Mouse (Mus musculus) hindbrain, embryonic 12.5 days (tissue): ENCODE data around the gene Phf19. TPM values are rescaled to one million over a fixed set of nuclear protein-coding genes. Genes with fewer than 3 reads are reported as not detected.

Experiments used
- ATAC-seq: fragments of 200-750 bp; cut with Nextera tagmentation; 2 replicates; pipeline ENCODE4 v1.8.0; 2017; ENCODE audit warnings: moderate TSS enrichment; ENCODE audit not compliant: low FRiP score
- H3K27ac ChIP-seq: fragments of 300-500 bp; sonication (generic); 2 replicates; pipeline ENCODE4 v1.5.1; 2016; ENCODE audit warnings: mild to moderate bottlenecking
- H3K27me3 ChIP-seq: fragments of 300-500 bp; sonication (generic); 2 replicates; pipeline ENCODE4 v1.6.1; 2016; ENCODE audit warnings: mild to moderate bottlenecking
- H3K36me3 ChIP-seq: fragments of 300-500 bp; sonication (generic); 2 replicates; pipeline ENCODE4 v1.6.1; 2016; ENCODE audit warnings: mild to moderate bottlenecking
- H3K4me1 ChIP-seq: fragments of 300-500 bp; sonication (generic); 2 replicates; pipeline ENCODE4 v1.6.1; 2016
- H3K4me2 ChIP-seq: fragments of 300-500 bp; sonication (generic); replicated peaks from 2 replicates; pipeline ENCODE4 v1.6.1; 2016; ENCODE audit warnings: mild to moderate bottlenecking
- H3K4me3 ChIP-seq: fragments of 300-500 bp; sonication (generic); 2 replicates; pipeline ENCODE4 v1.5.1; 2016; ENCODE audit warnings: mild to moderate bottlenecking
- H3K9ac ChIP-seq: fragments of 300-500 bp; sonication (generic); 2 replicates; pipeline ENCODE4 v1.6.1; 2016; ENCODE audit warnings: mild to moderate bottlenecking, moderate library complexity
- H3K9me3 ChIP-seq: fragments of 300-500 bp; sonication (generic); replicated peaks from 2 replicates; pipeline ENCODE4 v1.6.1; 2016; ENCODE audit warnings: mild to moderate bottlenecking
- WGBS: fragments of 180-500 bp; shearing (Covaris S2); methylation state at CpG from one replicate; pipeline ENCODE4 v1.1.7; 2016; 5-methylcytosine and 5-hydroxymethylcytosine counted together
- polyA plus RNA-seq: library from polyadenylated mRNA; unstranded; fragments of >200 nt; fragmentation: Nextera tagmentation; extraction: Ambion mirVana; gene quantifications from 2 replicates; pipeline ENCODE4 v1.2.1, GENCODE M21; 2016

The Phf19 gene
- polyA plus RNA-seq = 1.6 TPM in 2 replicates

DNA sequence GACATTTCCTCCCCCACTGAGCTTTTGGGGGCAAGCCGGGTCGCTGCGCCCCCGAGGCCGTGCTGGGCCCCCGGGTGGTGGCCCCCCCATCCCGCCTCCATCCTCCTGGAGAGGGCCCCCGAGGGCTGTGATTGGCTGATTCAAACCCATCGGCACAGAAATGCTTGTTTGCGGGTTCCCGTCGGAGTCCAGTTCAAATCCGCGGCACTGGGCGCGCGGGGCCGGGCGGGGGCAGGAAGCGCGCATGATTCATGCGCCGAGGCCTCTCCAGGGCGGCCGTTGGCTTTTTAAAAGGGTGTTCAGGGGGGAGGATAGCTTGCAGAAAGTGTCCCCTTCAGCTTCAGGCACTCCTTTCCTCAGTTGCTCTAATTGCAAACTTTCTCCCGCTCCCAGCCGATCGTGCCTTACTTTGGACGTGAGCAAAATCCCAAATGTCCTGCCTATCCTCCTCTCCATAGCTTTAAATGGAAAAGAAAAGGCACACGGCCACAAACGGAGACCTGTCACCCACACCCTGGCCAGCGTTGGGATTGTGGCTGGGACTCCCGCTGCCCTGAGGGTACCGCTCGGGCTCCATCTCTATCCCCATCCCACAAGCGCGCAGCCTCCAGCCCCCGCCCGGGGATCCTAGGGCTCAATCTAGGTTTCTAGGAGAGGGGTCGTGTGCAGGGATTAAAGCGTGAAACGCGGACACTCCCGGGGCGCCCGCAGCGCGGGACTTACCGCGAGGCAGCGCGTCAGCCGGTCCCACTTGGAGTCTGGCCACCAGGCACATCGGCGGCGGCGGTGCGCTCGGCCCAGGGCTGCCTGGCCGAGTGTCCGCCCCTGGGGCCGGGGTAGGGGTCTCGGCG, at the start of gene Phf19:
Gene Phf19, minus strand, starts transcription at position 809 of the 851 bp plus-strand sequence.
- Histone ChIP-seq H3K27ac (no peak within 1 kb of the TSS), H3K36me3 (no peaks in the 10 kb centered on the region), H3K27me3 (peaks cover 43% of the 10 kb centered on the region), H3K4me1 (peaks cover 19% of the 10 kb centered on the region), H3K9ac (peak within 1 kb of the TSS; percentile 70), H3K4me2 (peak within 1 kb of the TSS; percentile 99), H3K9me3 (no peaks in the 10 kb centered on the region), H3K4me3 (peak within 1 kb of the TSS; percentile 63)
- under 1% methylated on average over 56 of the region's 64 CpGs for whole genome bisulfite sequencing
- peak; percentile 42; the same call in 1 of the 2 replicates for ATAC-seq

DNA sequence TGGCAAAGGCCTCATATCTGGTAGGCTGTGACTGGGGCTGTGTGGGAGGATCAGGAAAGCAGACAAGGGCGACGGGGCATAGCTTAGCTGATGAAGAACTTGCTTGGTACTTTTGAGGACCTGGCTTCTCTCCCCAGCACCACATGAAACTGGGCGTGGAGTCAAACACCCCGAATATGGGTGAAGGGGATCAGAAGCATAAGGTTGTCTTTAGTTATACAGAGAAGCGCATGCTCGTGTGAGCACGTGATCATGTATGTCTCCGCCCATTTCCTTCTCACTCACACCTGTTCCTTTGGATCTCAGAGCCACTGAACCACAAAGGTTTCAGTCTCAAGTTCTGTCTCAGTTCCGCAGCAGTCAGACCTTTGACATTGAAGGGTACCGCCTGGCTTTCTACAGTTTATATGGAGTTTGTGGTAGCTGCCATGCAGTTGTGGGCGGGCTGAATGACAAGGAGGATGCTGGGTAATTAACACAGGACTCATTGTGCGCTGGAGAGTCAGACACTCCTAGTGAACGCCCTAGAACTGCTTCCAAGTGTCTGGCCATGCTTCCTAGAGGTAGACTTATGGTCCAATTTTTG, 49.6 kb upstream of the Phf19 start:
- Histone ChIP-seq H3K4me1 (no peaks in the 10 kb centered on the region), H3K4me3 (no peak overlapping the region), H3K27me3 (peaks cover 11% of the 10 kb centered on the region; the same call in 1 of the 2 replicates), H3K36me3 (no peaks in the 10 kb centered on the region), H3K9ac (no peak overlapping the region), H3K4me2 (no peak overlapping the region), H3K9me3 (no peaks in the 10 kb centered on the region), H3K27ac (no peak overlapping the region)
- no peak for ATAC-seq
- 81% methylated on average over 13 of the region's 13 CpGs for WGBS

DNA sequence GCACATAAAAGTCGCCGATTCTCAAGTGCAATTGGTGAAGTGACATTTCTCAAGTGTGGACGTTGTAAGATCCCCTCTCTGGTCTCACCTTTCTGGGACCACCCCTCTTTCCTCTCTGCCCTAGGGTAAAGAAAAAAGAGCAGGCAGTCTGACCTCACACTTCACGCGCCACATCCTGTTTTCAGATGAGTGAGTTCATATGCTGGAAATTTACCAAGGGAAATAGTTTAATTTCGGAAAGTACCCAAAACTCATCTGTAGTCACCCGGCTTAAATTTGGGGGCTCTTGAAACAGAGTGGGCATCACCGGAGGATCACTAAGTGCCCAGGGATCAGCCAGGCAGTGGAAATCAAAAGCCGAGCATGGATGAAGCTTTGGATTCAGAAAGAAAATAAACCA, 49.1 kb upstream of the Phf19 start:
- Histone ChIP-seq H3K4me1 (no peaks in the 10 kb centered on the region), H3K27me3 (peaks cover 11% of the 10 kb centered on the region; the same call in 1 of the 2 replicates), H3K9me3 (no peaks in the 10 kb centered on the region), H3K4me3 (no peak overlapping the region), H3K36me3 (no peaks in the 10 kb centered on the region), H3K9ac (no peak overlapping the region), H3K27ac (no peak overlapping the region), H3K4me2 (no peak overlapping the region)
- ATAC-seq = no peak
- WGBS = 88% methylated on average over 9 of the region's 9 CpGs

DNA sequence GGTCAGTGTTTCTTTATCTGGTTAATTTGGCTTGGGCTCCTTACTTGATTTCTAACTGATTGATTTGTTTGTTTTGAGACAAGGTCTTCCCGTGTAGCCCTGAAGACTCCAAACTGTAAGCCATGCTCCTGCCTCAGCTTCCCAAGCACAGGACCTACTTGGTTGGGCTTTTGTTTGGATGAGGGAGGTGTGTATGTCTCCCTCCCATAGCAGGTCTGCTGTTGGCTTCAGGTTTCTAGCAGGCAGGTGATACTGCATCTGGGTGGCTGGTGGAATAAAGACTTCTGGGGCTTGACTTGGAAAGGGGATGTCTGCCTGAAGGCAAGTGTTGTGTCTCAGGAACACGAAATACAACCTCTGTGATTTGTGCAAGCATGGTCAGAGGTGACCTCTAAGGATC, 48.4 kb upstream of the Phf19 start:
- peaks cover 11% of the 10 kb centered on the region; the same call in 1 of the 2 replicates for H3K27me3 ChIP-seq
- H3K4me1 ChIP-seq = no peaks in the 10 kb centered on the region
- no peak overlapping the region for H3K4me2 ChIP-seq
- ATAC-seq = no peak
- H3K4me3 ChIP-seq = no peak overlapping the region
- no peaks in the 10 kb centered on the region for H3K36me3 ChIP-seq
- H3K27ac ChIP-seq = no peak overlapping the region
- no peak overlapping the region for H3K9ac ChIP-seq
- WGBS = 81% methylated on average over 2 of the region's 2 CpGs
- H3K9me3 ChIP-seq = no peaks in the 10 kb centered on the region

DNA sequence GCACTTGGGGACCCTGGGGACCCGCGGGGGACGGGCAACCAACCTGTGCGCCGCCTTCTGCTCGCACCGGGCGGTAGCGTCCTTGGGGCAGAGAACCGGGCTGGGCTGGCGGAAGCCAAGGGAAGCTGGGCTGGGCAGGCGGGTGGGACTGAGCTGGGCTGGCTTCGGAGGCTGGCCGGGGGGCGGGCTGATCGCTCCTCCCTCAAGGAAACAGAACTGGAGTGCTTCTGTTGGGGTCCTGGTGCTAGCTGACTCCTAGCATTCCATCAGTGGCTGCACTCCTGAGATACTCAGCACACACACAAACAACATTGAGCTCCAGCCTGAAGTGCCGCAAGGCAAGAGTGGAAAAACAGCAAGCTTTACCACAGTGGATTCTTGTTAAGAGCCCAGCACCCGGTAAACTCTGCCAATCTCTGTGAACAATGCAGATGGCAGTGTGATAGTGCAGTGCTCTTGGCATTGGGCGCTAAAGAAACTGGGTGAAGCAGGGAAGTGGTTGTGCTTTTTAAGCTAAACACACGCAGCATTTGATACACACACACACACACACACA, 47.7 kb upstream of the Phf19 start, which contains the start of gene Traf1:
Gene Traf1, minus strand, starts transcription at position 292 of the 556 bp plus-strand sequence.
- H3K9me3 ChIP-seq = no peaks in the 10 kb centered on the region
- WGBS = 17% methylated on average over 20 of the region's 20 CpGs
- H3K9ac ChIP-seq = peak within 1 kb of the TSS; percentile 25; the same call in 1 of the 2 replicates
- H3K4me2 ChIP-seq = peak within 1 kb of the TSS; percentile 44
- no peaks in the 10 kb centered on the region for H3K4me1 ChIP-seq
- H3K4me3 ChIP-seq = peak within 1 kb of the TSS; percentile 14; the same call in 1 of the 2 replicates
- no peak for ATAC-seq
- no peaks in the 10 kb centered on the region for H3K36me3 ChIP-seq
- no peak within 1 kb of the TSS for H3K27ac ChIP-seq
- peaks cover 11% of the 10 kb centered on the region; the same call in 1 of the 2 replicates for H3K27me3 ChIP-seq

DNA sequence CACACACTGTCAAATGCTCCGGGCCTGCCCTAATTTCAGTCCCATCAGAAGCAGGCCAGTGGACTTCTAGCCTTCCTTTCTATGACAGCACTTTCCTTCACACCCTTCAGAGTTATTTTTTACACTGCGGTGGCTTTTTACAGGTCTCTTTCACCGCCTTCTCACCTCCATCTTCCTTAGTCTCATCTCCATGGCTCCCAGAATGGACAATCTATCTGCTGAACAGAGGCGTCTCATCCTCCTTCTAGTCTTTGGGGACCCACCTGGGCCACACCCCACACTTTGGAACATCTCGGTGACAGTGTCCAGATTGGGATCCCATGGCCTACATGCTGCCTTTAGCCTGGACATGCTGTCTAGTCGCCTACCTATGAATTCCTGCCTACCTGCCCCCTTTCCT, 47.1 kb upstream of the Phf19 start:
- H3K36me3 ChIP-seq = no peaks in the 10 kb centered on the region
- no peaks in the 10 kb centered on the region for H3K9me3 ChIP-seq
- H3K4me2 ChIP-seq = peak overlapping the region; percentile 44
- no peak overlapping the region for H3K27ac ChIP-seq
- ATAC-seq = no peak
- H3K9ac ChIP-seq = peak overlapping the region; percentile 25; the same call in 1 of the 2 replicates
- 72% methylated on average over 6 of the region's 6 CpGs for WGBS
- no peaks in the 10 kb centered on the region for H3K4me1 ChIP-seq
- peaks cover 11% of the 10 kb centered on the region; the same call in 1 of the 2 replicates for H3K27me3 ChIP-seq
- peak overlapping the region; percentile 14; the same call in 1 of the 2 replicates for H3K4me3 ChIP-seq

DNA sequence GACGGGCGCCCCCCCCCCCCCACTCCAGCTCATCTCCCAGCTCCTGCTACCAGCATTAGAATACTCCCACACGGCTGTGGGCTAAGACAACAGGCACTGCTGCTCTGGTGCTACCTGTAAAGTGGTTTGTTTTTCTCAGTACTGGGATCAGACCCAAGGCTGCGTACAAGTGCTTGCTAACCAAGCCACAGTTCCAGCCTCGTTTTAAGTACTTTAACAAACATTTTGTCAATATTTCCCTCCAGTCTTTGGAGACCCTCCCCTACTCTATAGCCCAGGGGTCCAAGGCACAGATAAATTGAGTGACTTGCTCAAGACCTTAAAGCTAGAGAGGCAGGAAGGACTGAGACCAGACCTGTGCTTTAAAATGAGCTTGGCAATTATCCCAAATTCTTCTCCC, 46.6 kb upstream of the Phf19 start:
- Histone ChIP-seq H3K4me2 (no peak overlapping the region), H3K36me3 (no peaks in the 10 kb centered on the region), H3K9me3 (no peaks in the 10 kb centered on the region), H3K27me3 (peaks cover 11% of the 10 kb centered on the region; the same call in 1 of the 2 replicates), H3K4me3 (no peak overlapping the region), H3K4me1 (no peaks in the 10 kb centered on the region), H3K27ac (no peak overlapping the region), H3K9ac (no peak overlapping the region)
- no peak for ATAC-seq
- WGBS = 71% methylated on average over 4 of the region's 5 CpGs

DNA sequence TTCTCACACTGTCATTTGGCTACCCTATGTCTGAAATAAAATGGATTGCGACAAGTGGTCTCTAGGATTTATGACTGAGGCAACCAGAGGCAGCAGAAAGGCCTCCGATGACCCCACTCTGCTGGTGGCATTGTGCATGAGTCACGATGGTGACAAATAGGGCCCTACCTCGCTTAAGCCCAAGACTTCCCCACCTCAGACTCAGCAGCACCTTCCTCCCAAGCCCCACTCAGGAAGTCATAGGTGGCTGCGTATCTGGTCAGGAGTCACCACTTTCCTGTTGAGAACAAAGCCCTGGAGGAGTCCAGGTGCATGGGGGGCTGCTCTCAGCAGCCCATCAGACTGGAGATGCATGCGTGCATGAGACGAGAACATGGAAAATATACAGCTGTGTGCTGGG, 44.8 kb upstream of the Phf19 start:
- H3K4me2 ChIP-seq = no peak overlapping the region
- H3K4me3 ChIP-seq = no peak overlapping the region
- no peaks in the 10 kb centered on the region for H3K4me1 ChIP-seq
- 83% methylated on average over 7 of the region's 7 CpGs for WGBS
- H3K9ac ChIP-seq = no peak overlapping the region
- no peaks in the 10 kb centered on the region for H3K9me3 ChIP-seq
- no peak overlapping the region for H3K27ac ChIP-seq
- no peak for ATAC-seq
- H3K36me3 ChIP-seq = no peaks in the 10 kb centered on the region
- peaks cover 11% of the 10 kb centered on the region; the same call in 1 of the 2 replicates for H3K27me3 ChIP-seq

DNA sequence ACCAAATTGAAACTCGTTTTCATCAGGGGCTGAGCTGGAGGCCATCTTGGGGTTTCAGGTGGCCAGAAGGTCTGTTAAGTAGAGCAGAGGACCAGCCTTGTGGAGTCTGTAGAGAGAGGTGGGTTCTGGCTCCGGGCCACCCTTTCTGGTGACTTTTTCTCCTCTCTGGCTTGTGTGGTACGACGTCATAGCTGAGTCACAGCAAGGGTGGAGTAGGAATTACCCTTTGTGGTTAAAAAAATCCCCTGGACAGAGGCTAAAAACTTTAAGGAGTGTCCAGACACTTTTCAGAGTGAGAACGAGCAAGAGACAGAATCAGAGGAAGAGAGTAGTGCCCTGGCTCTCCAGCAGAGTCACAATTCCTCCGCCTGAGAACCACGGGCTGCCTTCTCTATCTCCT, 44.2 kb upstream of the Phf19 start:
- Histone ChIP-seq H3K27ac (no peak overlapping the region), H3K9me3 (no peaks in the 10 kb centered on the region), H3K4me2 (no peak overlapping the region), H3K36me3 (no peaks in the 10 kb centered on the region), H3K4me3 (no peak overlapping the region), H3K9ac (no peak overlapping the region), H3K4me1 (no peaks in the 10 kb centered on the region), H3K27me3 (peaks cover 11% of the 10 kb centered on the region; the same call in 1 of the 2 replicates)
- ATAC-seq = no peak
- 82% methylated on average over 7 of the region's 7 CpGs for WGBS

DNA sequence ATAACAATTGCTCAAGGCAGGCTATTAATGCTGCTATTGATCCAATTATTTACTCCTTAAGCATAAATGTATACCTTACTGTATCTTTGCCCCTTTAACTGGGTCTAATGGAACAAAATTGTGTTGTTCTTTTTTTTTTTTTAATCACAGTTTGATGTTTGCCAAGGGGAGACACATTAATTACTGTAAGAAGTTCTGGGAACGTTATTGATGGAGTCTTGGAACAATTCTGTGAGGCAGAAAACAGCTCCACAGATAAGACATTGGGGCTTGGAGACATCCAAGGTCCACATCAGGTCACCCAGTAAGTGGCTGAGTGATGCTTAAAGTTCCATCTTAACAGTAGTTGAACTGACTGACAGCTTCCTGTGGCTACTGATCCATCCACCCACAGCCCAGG, 43.6 kb upstream of the Phf19 start:
- Histone ChIP-seq H3K36me3 (no peaks in the 10 kb centered on the region), H3K9ac (no peak overlapping the region), H3K4me3 (no peak overlapping the region), H3K4me1 (no peaks in the 10 kb centered on the region), H3K27me3 (peaks cover 11% of the 10 kb centered on the region; the same call in 1 of the 2 replicates), H3K4me2 (no peak overlapping the region), H3K9me3 (no peaks in the 10 kb centered on the region), H3K27ac (no peak overlapping the region)
- no peak for ATAC-seq
- WGBS = 75% methylated on average over 1 of the region's 1 CpGs

DNA sequence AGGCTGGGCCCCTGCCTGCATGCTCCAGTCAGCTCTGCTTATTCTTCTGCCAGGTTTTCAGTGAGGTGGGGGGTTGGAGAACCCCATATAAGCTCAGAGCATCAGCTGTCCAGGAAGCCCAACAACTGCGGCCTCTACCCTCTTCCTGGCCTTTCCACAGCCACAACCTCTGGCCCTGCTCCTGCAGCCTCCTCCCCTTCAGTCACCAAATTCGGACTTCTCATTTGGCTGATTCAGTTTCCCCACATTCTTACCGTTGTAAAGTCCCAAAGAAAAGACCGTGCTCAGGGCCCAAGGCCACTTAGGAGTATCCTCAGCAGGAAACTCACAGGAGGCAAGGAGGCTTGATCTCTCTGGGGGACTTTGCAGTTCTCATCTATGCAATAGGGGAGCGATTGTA, 43.1 kb upstream of the Phf19 start:
- no peak for ATAC-seq

DNA sequence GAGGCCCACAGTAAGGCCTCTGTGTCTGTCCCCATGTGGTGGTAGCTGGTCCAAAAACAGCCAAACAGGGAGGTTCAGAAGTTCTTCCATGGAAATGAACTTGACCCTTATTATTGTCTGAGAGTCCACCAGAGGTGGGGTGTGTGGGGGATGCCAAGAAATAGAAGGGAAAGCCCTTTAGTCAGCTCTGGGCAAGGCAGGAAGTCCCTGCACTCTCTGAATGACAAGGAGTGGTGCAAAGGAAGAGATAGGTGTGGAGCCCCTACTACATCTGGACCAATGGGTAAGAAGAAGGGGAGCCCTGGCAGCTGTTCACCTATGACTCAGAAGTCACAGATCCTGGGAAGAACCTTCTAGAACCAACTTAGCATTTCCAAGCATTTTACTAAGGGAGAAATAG, 40.5 kb upstream of the Phf19 start:
- H3K27ac ChIP-seq = no peak overlapping the region
- no peaks in the 10 kb centered on the region; the same call in 1 of the 2 replicates for H3K27me3 ChIP-seq
- H3K9ac ChIP-seq = no peak overlapping the region
- no peak overlapping the region for H3K4me3 ChIP-seq
- H3K4me1 ChIP-seq = no peaks in the 10 kb centered on the region
- H3K9me3 ChIP-seq = no peaks in the 10 kb centered on the region
- H3K4me2 ChIP-seq = no peak overlapping the region
- no peak for ATAC-seq
- H3K36me3 ChIP-seq = no peaks in the 10 kb centered on the region

More for the DNA sequence above, 43.1 kb upstream of the Phf19 start:
- no peak overlapping the region for H3K9ac ChIP-seq
- H3K9me3 ChIP-seq = no peaks in the 10 kb centered on the region
- peaks cover 8% of the 10 kb centered on the region; the same call in 1 of the 2 replicates for H3K27me3 ChIP-seq
- H3K4me1 ChIP-seq = no peaks in the 10 kb centered on the region
- no peak overlapping the region for H3K27ac ChIP-seq
- H3K4me3 ChIP-seq = no peak overlapping the region
- H3K36me3 ChIP-seq = no peaks in the 10 kb centered on the region
- H3K4me2 ChIP-seq = no peak overlapping the region
- WGBS = 71% methylated on average over 5 of the region's 5 CpGs
